Mouse (Mus musculus) heart, postnatal 0 days (tissue): Measurements from ENCODE around the gene 1700123K08Rik.

Experiments used
- CTCF ChIP-seq: IDR thresholded peaks from 2 replicates; pipeline ENCODE4 v1.5.1; 2016; ENCODE audit warnings: antibody characterized with exemption, control low read depth, low read depth
- EP300 ChIP-seq: IDR thresholded peaks from 2 replicates; pipeline ENCODE4 v1.6.1; 2016; ENCODE audit warnings: antibody characterized with exemption, low read depth

GRCm38 (mm10) chr5:138571623-138572022 lies 7.1 kb upstream of the 1700123K08Rik start:
- TF ChIP-seq CTCF, result no peak
- TF ChIP-seq EP300, result no peak
